7 mouse cellular contexts compared by ENCODE assay signal in the genomic region with DNA sequence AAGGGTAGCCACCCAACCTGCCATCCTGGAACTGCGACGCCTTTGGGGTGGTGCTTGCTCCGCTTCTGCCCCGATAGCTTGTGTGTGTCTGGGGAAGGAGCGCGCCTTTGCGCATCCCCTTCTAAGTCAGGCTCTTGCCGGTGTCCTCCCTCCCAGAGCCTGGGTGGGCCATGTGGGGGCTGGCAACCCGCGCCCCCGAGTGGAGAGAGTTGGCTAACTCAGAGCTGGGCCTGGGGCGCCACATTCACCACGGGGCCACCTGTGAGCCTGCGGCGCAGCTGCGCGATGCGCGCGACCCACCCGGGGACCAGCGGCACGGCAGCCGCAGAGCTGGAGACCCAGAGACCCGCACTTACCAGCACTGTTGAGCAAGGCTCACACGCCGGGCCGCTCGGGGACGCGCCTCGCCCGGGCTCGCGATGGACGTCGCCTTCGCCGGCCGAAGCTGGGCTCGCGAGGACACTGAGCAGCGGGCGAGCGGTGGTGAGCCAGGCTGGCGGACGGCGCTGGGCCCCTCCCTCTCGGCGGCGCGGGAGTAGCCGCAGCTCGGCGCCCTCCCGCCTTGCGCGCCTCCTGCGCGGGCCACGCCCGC. TPM values are rescaled to one million over a fixed set of nuclear protein-coding genes. Genes with fewer than 3 reads are reported as not detected.
A peak's percentile ranks its signal among the peaks of the same experiment; 100 is the strongest.
DNase-seq lines count a peak whose midpoint lies in the region; ATAC-seq and TF ChIP-seq lines count a peak whose summit lies in the region.

Slc24a2 (minus strand) TSS at position 518 of the 592 bp plus-strand sequence.

- H3K9me3 ChIP-seq in forebrain, embryonic 10.5 days, result no peaks in the 10 kb centered on the region
- no peaks in the 10 kb centered on the region for H3K9me3 ChIP-seq in heart, postnatal 0 days (replicated peaks; ENCODE audit: control insufficient read depth, low read length)
- no peaks in the 10 kb centered on the region for H3K9me3 ChIP-seq in midbrain, embryonic 13.5 days
- no peaks in the 10 kb centered on the region for H3K9me3 ChIP-seq in stomach, postnatal 0 days (ENCODE audit: control insufficient read depth, low read length)

- under 1% methylated on average over 60 of the region's 62 CpGs for WGBS in forebrain, embryonic 10.5 days
- under 1% methylated on average over 53 of the region's 62 CpGs for WGBS in heart, postnatal 0 days
- WGBS in midbrain, embryonic 13.5 days, result 0% methylated on average over 52 of the region's 62 CpGs
- under 1% methylated on average over 45 of the region's 62 CpGs for WGBS in stomach, postnatal 0 days

- H3K4me1 ChIP-seq in forebrain, embryonic 10.5 days, result peaks cover 16% of the 10 kb centered on the region
- peaks cover 9% of the 10 kb centered on the region; the same call in 1 of the 2 replicates for H3K4me1 ChIP-seq in heart, postnatal 0 days (ENCODE audit: control insufficient read depth, insufficient read depth)
- H3K4me1 ChIP-seq in midbrain, embryonic 13.5 days (replicated peaks), result peaks cover 23% of the 10 kb centered on the region
- H3K4me1 ChIP-seq in stomach, postnatal 0 days (replicated peaks; ENCODE audit: control insufficient read depth, insufficient read depth), result 0 out of 2 replicates have a peak, but pooled peaks cover 2% of the 10 kb centered on the region

- DNase-seq in MN1 (ENCODE audit: low spot score), result peak; percentile 89
- DNase-seq in adrenal gland, postnatal 36 days, result peak; percentile 62 to 69
- peak; percentile 70 for DNase-seq in forebrain, embryonic 10.5 days (ENCODE audit: extremely low spot score, low spot score)
- peak; percentile 52 for DNase-seq in heart, postnatal 0 days (ENCODE audit: low spot score)
- peak; percentile 71 to 74 for DNase-seq in layer of hippocampus, postnatal 36 days
- peak; percentile 68 for DNase-seq in stomach, postnatal 0 days (ENCODE audit: low spot score)

- peak within 1 kb of the TSS; percentile 75 for H3K4me3 ChIP-seq in forebrain, embryonic 10.5 days
- peak within 1 kb of the TSS; percentile 63 for H3K4me3 ChIP-seq in heart, postnatal 0 days (ENCODE audit: low read depth, low read length)
- peak within 1 kb of the TSS; percentile 69 for H3K4me3 ChIP-seq in midbrain, embryonic 13.5 days (replicated peaks)
- H3K4me3 ChIP-seq in stomach, postnatal 0 days (ENCODE audit: low read depth, low read length), result peak within 1 kb of the TSS; percentile 44

- no peak for TF ChIP-seq EP300 in heart, postnatal 0 days (IDR thresholded peaks at IDR 0.05; ENCODE audit: low read depth)
- TF ChIP-seq EP300 in stomach, postnatal 0 days (optimal IDR thresholded peaks at IDR 0.05), result no peak

- peaks cover 46% of the 10 kb centered on the region for H3K27me3 ChIP-seq in forebrain, embryonic 10.5 days (ENCODE audit: poor library complexity, severe bottlenecking)
- H3K27me3 ChIP-seq in heart, postnatal 0 days (ENCODE audit: control insufficient read depth, insufficient read depth, low read length), result no peaks in the 10 kb centered on the region
- H3K27me3 ChIP-seq in midbrain, embryonic 13.5 days, result peaks cover 15% of the 10 kb centered on the region
- no peaks in the 10 kb centered on the region for H3K27me3 ChIP-seq in stomach, postnatal 0 days (ENCODE audit: control insufficient read depth, insufficient read depth, low read length)

- peak within 1 kb of the TSS; percentile 87 for H3K4me2 ChIP-seq in heart, postnatal 0 days (ENCODE audit: low read depth, low read length)
- H3K4me2 ChIP-seq in midbrain, embryonic 13.5 days (replicated peaks), result peak within 1 kb of the TSS; percentile 90
- peak within 1 kb of the TSS; percentile 89 for H3K4me2 ChIP-seq in stomach, postnatal 0 days (replicated peaks; ENCODE audit: low read depth)

- ATAC-seq in heart, postnatal 0 days (ENCODE audit: insufficient read depth, low read depth), result peak; percentile 89
- ATAC-seq in midbrain, embryonic 13.5 days, result peak; percentile 95
- peak; percentile 90 for ATAC-seq in stomach, postnatal 0 days (ENCODE audit: low FRiP score, low TSS enrichment)

- H3K27ac ChIP-seq in forebrain, embryonic 10.5 days, result peak within 1 kb of the TSS; percentile 81
- H3K27ac ChIP-seq in heart, postnatal 0 days (ENCODE audit: low read depth), result peak within 1 kb of the TSS; percentile 27; the same call in 1 of the 2 replicates
- H3K27ac ChIP-seq in midbrain, embryonic 13.5 days, result peak within 1 kb of the TSS; percentile 73
- no peak within 1 kb of the TSS for H3K27ac ChIP-seq in stomach, postnatal 0 days (replicated peaks)

- peak within 1 kb of the TSS; percentile 51 for H3K9ac ChIP-seq in heart, postnatal 0 days (replicated peaks; ENCODE audit: low read depth, low read length)
- peak within 1 kb of the TSS; percentile 71 for H3K9ac ChIP-seq in midbrain, embryonic 13.5 days (replicated peaks)
- H3K9ac ChIP-seq in stomach, postnatal 0 days (ENCODE audit: low read length), result no peak within 1 kb of the TSS

- H3K36me3 ChIP-seq in forebrain, embryonic 10.5 days (replicated peaks), result no peaks in the 10 kb centered on the region
- H3K36me3 ChIP-seq in heart, postnatal 0 days (replicated peaks; ENCODE audit: control insufficient read depth, insufficient read depth, low read length), result no peaks in the 10 kb centered on the region
- H3K36me3 ChIP-seq in midbrain, embryonic 13.5 days, result no peaks in the 10 kb centered on the region
- no peaks in the 10 kb centered on the region for H3K36me3 ChIP-seq in stomach, postnatal 0 days (ENCODE audit: control insufficient read depth, insufficient read depth, low read length)

- TF ChIP-seq CTCF in heart, postnatal 0 days (IDR thresholded peaks at IDR 0.05; ENCODE audit: low read depth), result no peak
- TF ChIP-seq CTCF in stomach, postnatal 0 days (IDR thresholded peaks at IDR 0.05; ENCODE audit: low read depth), result no peak; the same call in 1 of the 2 replicates

RNA-seq across cellular contexts. Expression of gene Slc24a2, which starts in this region (rescaled TPM):
- total RNA-seq in adrenal gland, postnatal 36 days (2021), result 10 to 100 TPM; 11.1 to 12.6 TPM
- 0.06 and 0.53 TPM in 2 replicates for polyA plus RNA-seq in forebrain, embryonic 10.5 days (2016; fragmentation: Nextera tagmentation; extraction: Ambion mirVana)
- total RNA-seq in heart, postnatal 0 days (2014; rRNA removed; ENCODE audit: low replicate concordance), result 9.7 and 11.3 TPM in 2 replicates
- polyA plus RNA-seq in heart, postnatal 0 days (2015; fragmentation: Nextera tagmentation; extraction: Ambion mirVana), result 2.1 and 2.2 TPM in 2 replicates
- 100 to 1,000 TPM; 374 to 393 TPM for total RNA-seq in layer of hippocampus, postnatal 36 days (2021)
- 1.9 and 2.3 TPM in 2 replicates for polyA plus RNA-seq in midbrain, embryonic 13.5 days (2015; fragmentation: Nextera tagmentation; extraction: Ambion mirVana)
- polyA plus RNA-seq in stomach, postnatal 0 days (2015; fragmentation: Nextera tagmentation; extraction: Ambion mirVana), result 0.05 and 0.11 TPM in 2 replicates

Comparison
In these comparisons a context has a peak if more than half of its experiments do, and no peak if none do; other contexts are left out.
1. RNA of gene Slc24a2 (total RNA-seq): 374 to 393 TPM in layer of hippocampus, postnatal 36 days; 11.1 to 12.6 TPM in adrenal gland, postnatal 36 days and 9.7 to 11.3 TPM in heart, postnatal 0 days; every median in the first group is over 10 times any median in the second.
2. Peak in DNase-seq, H3K4me3 ChIP-seq and H3K27ac ChIP-seq in forebrain, embryonic 10.5 days; RNA of the gene not detected or under 1 TPM.
3. Peak in DNase-seq, ATAC-seq, H3K4me3 ChIP-seq and H3K4me2 ChIP-seq in stomach, postnatal 0 days; RNA of the gene not detected or under 1 TPM.
4. Peak in every context shown above with its lines, with median percentiles within 50 percentile points of each other: DNase-seq, H3K4me3 ChIP-seq, ATAC-seq and H3K4me2 ChIP-seq.